Mouse (Mus musculus): ENCODE measurements around the gene Ofcc1.

GRCm38 (mm10) chr13:40376773-40377172 lies 15.5 kb upstream of the Ofcc1 start:
- TF ChIP-seq POLR2A (IDR thresholded peaks at IDR 0.05; ENCODE audit: insufficient read depth, low read length) (no peak), CTCF (IDR thresholded peaks at IDR 0.05; ENCODE audit: low read depth, low read length) (no peak)
